Mouse (Mus musculus) megakaryocyte-erythroid progenitor cell, adult 5-6 weeks (primary cell): ENCODE measurements around the gene Slamf9. TPM values are rescaled to one million over a fixed set of nuclear protein-coding genes. Genes with fewer than 3 reads are reported as not detected.
A peak's percentile ranks its signal among the peaks of the same experiment; 100 is the strongest.

ENCODE experiments used
- ATAC-seq: replicated peaks from 2 replicates; pipeline ENCODE4 v1.8.0; 2016; ENCODE audit warnings: mild to moderate bottlenecking, inconsistent platforms; ENCODE audit not compliant: severe bottlenecking, poor library complexity, low FRiP score, low TSS enrichment
- total RNA-seq, 2 experiments: library from RNA; stranded (forward) in 1 of 2; stranded (reverse) in 1 of 2; fragments of 200-1000, 215-1000 nt in 1 of 2; fragments of >200 nt in 1 of 2; fragmentation: Nextera tagmentation in 1 of 2; gene quantifications; 2 replicates each; pipeline ENCODE4 v1.2.3; 2014 to 2017

The Slamf9 gene
- total RNA-seq, 2 experiments from 2014 or later: not detected

GRCm38 (mm10) chr1:172507701-172508100, 32.5 kb downstream of the Slamf9 start:
- ATAC-seq: no peak

- peak; percentile 70 for ATAC-seq
Observed at GRCm38 (mm10) chr1:172508172-172508571, 33.0 kb downstream of the Slamf9 start.

GRCm38 (mm10) chr1:172509235-172509634, 34.1 kb downstream of the Slamf9 start:
- no peak for ATAC-seq

- ATAC-seq: no peak
Observed at GRCm38 (mm10) chr1:172509983-172510382, 34.8 kb downstream of the Slamf9 start.

GRCm38 (mm10) chr1:172510421-172510972, 35.3 kb downstream of the Slamf9 start:
- no peak for ATAC-seq

- peak; percentile 18 for ATAC-seq
Observed at GRCm38 (mm10) chr1:172512962-172513361, 37.8 kb downstream of the Slamf9 start.

GRCm38 (mm10) chr1:172513525-172514212, 38.5 kb downstream of the Slamf9 start:
- peak; percentile 87 for ATAC-seq

GRCm38 (mm10) chr1:172514213-172514529, 39.0 kb downstream of the Slamf9 start:
- peak; percentile 9; the same call in 1 of the 2 replicates for ATAC-seq

GRCm38 (mm10) chr1:172514551-172515268, 39.6 kb downstream of the Slamf9 start:
- ATAC-seq: no peak

GRCm38 (mm10) chr1:172515396-172515795, 40.2 kb downstream of the Slamf9 start:
- ATAC-seq: no peak

- no peak for ATAC-seq
Observed at GRCm38 (mm10) chr1:172518013-172518412, 42.9 kb downstream of the Slamf9 start.

GRCm38 (mm10) chr1:172519644-172520043, 44.5 kb downstream of the Slamf9 start:
- ATAC-seq: no peak

- ATAC-seq: peak; percentile 36
Observed at GRCm38 (mm10) chr1:172520576-172521440, 45.6 kb downstream of the Slamf9 start, which contains the start of gene Cfap45. Cfap45 (plus strand) TSS chr1:172520801.

GRCm38 (mm10) chr1:172522524-172522923, 47.4 kb downstream of the Slamf9 start:
- ATAC-seq: no peak

- ATAC-seq: no peak
Observed at GRCm38 (mm10) chr1:172523699-172524101, 48.5 kb downstream of the Slamf9 start.

- ATAC-seq: no peak
Observed at GRCm38 (mm10) chr1:172525027-172525764, 50.0 kb downstream of the Slamf9 start.

GRCm38 (mm10) chr1:172525971-172526370, 50.8 kb downstream of the Slamf9 start:
- no peak for ATAC-seq

- peak; percentile 87 for ATAC-seq
Observed at GRCm38 (mm10) chr1:172526380-172527081, 51.4 kb downstream of the Slamf9 start.

- ATAC-seq: no peak
Observed at GRCm38 (mm10) chr1:172527431-172527830, 52.3 kb downstream of the Slamf9 start.
